Mouse (Mus musculus) ES-E14 (cell line): ENCODE measurements at regions not wholly inside any gene's neighbourhood (a gene's known extent, or its start where the extent isn't known, plus 50 kb on each side); places are given as distances from the start of the nearest gene placed in this dataset.

Experiments
- DNase-seq: peaks from one replicate; pipeline ENCODE4 v3.0.0-alpha.2; 2013; ENCODE audit warnings: low read depth, low spot score
- H3K27ac ChIP-seq: 2 replicates; pipeline ENCODE4 v1.5.1; 2012; ENCODE audit warnings: low read depth, mild to moderate bottlenecking, low read length, moderate library complexity, mixed read lengths; ENCODE audit not compliant: poor library complexity, insufficient read depth, severe bottlenecking
- H3K36me3 ChIP-seq: 2 replicates; pipeline ENCODE4 v1.6.1; 2012; ENCODE audit warnings: mild to moderate bottlenecking, low read length, moderate library complexity, mixed read lengths; ENCODE audit not compliant: control insufficient read depth, poor library complexity, insufficient read depth, severe bottlenecking
- H3K4me1 ChIP-seq, 2 experiments: fragments of 150-350 bp in 1 of 2; sonication (generic) in 1 of 2; 2 replicates each; pipeline ENCODE4 v1.6.1; 2012; ENCODE audit warnings: low read length in 2 of 2, mild to moderate bottlenecking in 1 of 2, mixed read lengths in 1 of 2; ENCODE audit not compliant: control insufficient read depth in 2 of 2, insufficient read depth in 2 of 2, poor library complexity in 1 of 2
- H3K4me3 ChIP-seq, 2 experiments: fragments of 150-350 bp in 1 of 2; sonication (generic) in 1 of 2; 2 replicates each; pipeline ENCODE4 v1.5.1; 2012; ENCODE audit warnings: low read length in 2 of 2, low read depth in 1 of 2, mild to moderate bottlenecking in 1 of 2, mixed read lengths in 1 of 2; ENCODE audit not compliant: insufficient read depth in 1 of 2, poor library complexity in 1 of 2, severe bottlenecking in 1 of 2
- H3K9ac ChIP-seq: 2 replicates; pipeline ENCODE4 v1.6.1; 2012; ENCODE audit warnings: low read depth, mild to moderate bottlenecking, low read length, mixed read lengths; ENCODE audit not compliant: poor library complexity, insufficient read depth, severe bottlenecking
- H3K9me3 ChIP-seq: fragments of 150-350 bp; sonication (generic); 2 replicates; pipeline ENCODE4 v1.6.1; 2012; ENCODE audit warnings: low read depth, mild to moderate bottlenecking, low read length; ENCODE audit not compliant: control insufficient read depth, insufficient read depth
- CHD2 ChIP-seq: IDR thresholded peaks from 2 replicates; pipeline ENCODE4 v1.6.1; 2014; ENCODE audit warnings: mild to moderate bottlenecking, low read depth, low read length, inconsistent platforms
- HCFC1 ChIP-seq: IDR thresholded peaks from 2 replicates; pipeline ENCODE4 v1.6.1; 2012; ENCODE audit warnings: low read length, inconsistent platforms, borderline replicate concordance; ENCODE audit not compliant: insufficient read depth
- MAFK ChIP-seq: IDR thresholded peaks from 2 replicates; pipeline ENCODE4 v1.6.1; 2014; ENCODE audit warnings: mild to moderate bottlenecking, low read depth, low read length, inconsistent platforms; ENCODE audit not compliant: insufficient read depth
- ZC3H11A ChIP-seq: IDR thresholded peaks from 2 replicates; pipeline ENCODE4 v1.6.1; 2012; ENCODE audit warnings: low read depth, mild to moderate bottlenecking, inconsistent platforms, low read length, borderline replicate concordance
- ZNF384 ChIP-seq: IDR thresholded peaks from 2 replicates; pipeline ENCODE4 v1.6.1; 2012; ENCODE audit warnings: low read depth, low read length, inconsistent platforms
- in situ Hi-C, 2 experiments: fragments of 600-800 bp; cut with MboI; formaldehyde crosslinking; loops; one replicate each; pipeline ENCODE4 v1.15.1; 2025; ENCODE audit warnings: low sequenced_read_pairs in 2 of 2, inconsistent platforms in 1 of 2; ENCODE audit not compliant: unreplicated experiment in 2 of 2

DNA sequence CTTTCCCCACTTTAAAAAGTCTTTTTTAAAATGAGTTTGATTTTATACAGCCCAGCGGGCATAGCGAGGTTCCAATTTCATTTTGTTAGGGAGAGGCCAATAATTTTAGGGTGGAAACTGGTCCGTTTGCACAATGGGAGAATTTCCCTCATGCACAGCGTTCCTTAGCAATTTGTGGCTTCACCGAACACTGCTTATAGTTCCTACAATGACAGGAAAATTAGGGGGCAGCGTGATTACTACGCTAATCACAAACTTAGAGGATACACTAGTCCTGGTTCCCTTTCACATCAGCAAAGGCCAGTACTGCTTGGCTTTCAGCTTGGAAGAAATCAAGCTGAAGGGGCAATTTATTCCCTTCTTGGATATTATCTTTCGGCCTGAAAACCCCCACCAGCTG lies 745.1 kb upstream of the Gm19410 start:
- H3K36me3 ChIP-seq, result no peaks in the 10 kb centered on the region
- H3K9me3 ChIP-seq, result no peaks in the 10 kb centered on the region
- TF ChIP-seq HCFC1 (no peak), ZNF384 (no peak), CHD2 (no peak), MAFK (no peak), ZC3H11A (no peak)
- no peaks in the 10 kb centered on the region for H3K4me1 ChIP-seq
- H3K9ac ChIP-seq, result no peak overlapping the region
- in situ Hi-C loops, result no loop called here
- no peak overlapping the region for H3K27ac ChIP-seq
- no peak for DNase-seq
- no peak overlapping the region for H3K4me3 ChIP-seq

- Histone ChIP-seq H3K9me3 (no peaks in the 10 kb centered on the region), H3K4me1 (no peaks in the 10 kb centered on the region), H3K4me3 (no peak overlapping the region), H3K9ac (no peak overlapping the region), H3K36me3 (no peaks in the 10 kb centered on the region), H3K27ac (no peak overlapping the region)
- TF ChIP-seq MAFK (no peak), ZC3H11A (no peak), HCFC1 (no peak), CHD2 (no peak), ZNF384 (no peak)
- in situ Hi-C loops, result no loop called here
- no peak for DNase-seq
Observed at GRCm38 (mm10) chr8:35022649-35023048, 742.9 kb upstream of the Gm19410 start.

- Histone ChIP-seq H3K9ac (no peak overlapping the region), H3K9me3 (no peaks in the 10 kb centered on the region), H3K36me3 (no peaks in the 10 kb centered on the region), H3K27ac (no peak overlapping the region), H3K4me1 (no peaks in the 10 kb centered on the region), H3K4me3 (no peak overlapping the region)
- in situ Hi-C loops, result no loop called here
- no peak for TF ChIP-seq ZNF384
- TF ChIP-seq MAFK, result no peak
- TF ChIP-seq HCFC1, result no peak
- TF ChIP-seq ZC3H11A, result no peak
- TF ChIP-seq CHD2, result no peak
- DNase-seq, result no peak
Observed at GRCm38 (mm10) chr8:35047798-35048197, 717.8 kb upstream of the Gm19410 start.

GRCm38 (mm10) chr8:35053444-35053843 lies 712.1 kb upstream of the Gm19410 start:
- H3K4me1 ChIP-seq, result no peaks in the 10 kb centered on the region
- DNase-seq, result no peak
- no peaks in the 10 kb centered on the region for H3K36me3 ChIP-seq
- TF ChIP-seq ZC3H11A, result no peak
- TF ChIP-seq ZNF384, result no peak
- TF ChIP-seq MAFK, result no peak
- TF ChIP-seq HCFC1, result no peak
- TF ChIP-seq CHD2, result no peak
- H3K27ac ChIP-seq, result no peak overlapping the region
- no peaks in the 10 kb centered on the region for H3K9me3 ChIP-seq
- no peak overlapping the region for H3K9ac ChIP-seq
- in situ Hi-C loops, result no loop called here
- H3K4me3 ChIP-seq, result no peak overlapping the region

GRCm38 (mm10) chr8:35061048-35061447 lies 704.5 kb upstream of the Gm19410 start:
- no peak for DNase-seq
- Histone ChIP-seq H3K9ac (no peak overlapping the region), H3K36me3 (no peaks in the 10 kb centered on the region), H3K4me1 (no peaks in the 10 kb centered on the region), H3K4me3 (no peak overlapping the region), H3K9me3 (no peaks in the 10 kb centered on the region), H3K27ac (no peak overlapping the region)
- in situ Hi-C loops, result no loop called here
- TF ChIP-seq ZC3H11A (no peak), HCFC1 (no peak), ZNF384 (no peak), MAFK (no peak), CHD2 (no peak)
